Mouse (Mus musculus): ENCODE results near the gene Nsun4. TPM values are rescaled to one million over a fixed set of nuclear protein-coding genes. Genes with fewer than 3 reads are reported as not detected.

The Nsun4 gene
- polyA plus RNA-seq (2012; rRNA removed) = 9.9 and 10.5 TPM in 2 replicates

GRCm38 (mm10) chr4:116053399-116053961 is at the start of gene Nsun4:
Gene Nsun4, minus strand, starts transcription at chr4:116053876.
- WGBS = under 1% methylated on average over 35 of the region's 35 CpGs

DNA sequence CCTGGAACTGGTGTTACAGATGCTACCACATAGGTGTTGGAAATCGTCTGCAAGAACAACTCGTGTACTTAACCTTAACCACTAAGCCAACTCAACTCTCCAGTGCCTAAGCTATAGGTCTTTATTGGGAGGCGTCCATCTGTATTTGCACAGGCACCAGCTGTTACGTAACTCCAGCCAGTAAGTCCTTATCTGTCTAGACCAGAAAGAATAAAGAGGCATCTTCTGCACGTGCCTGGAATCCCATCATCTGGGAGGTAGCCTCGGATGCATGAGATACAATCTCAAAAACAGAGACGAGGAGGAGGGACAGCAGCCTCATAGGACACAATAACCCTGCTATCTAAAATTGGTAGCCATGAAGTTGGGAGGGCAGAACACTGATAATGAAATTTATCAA is 47.3 kb upstream of the Nsun4 start:
- H3K4me3 ChIP-seq (replicated peaks; ENCODE audit: insufficient read depth, low read depth, low read length) = no peak overlapping the region
- WGBS = 80% methylated on average over 7 of the region's 7 CpGs
- no peak overlapping the region for H3K27ac ChIP-seq (ENCODE audit: insufficient read depth, low read length)
- no peak for TF ChIP-seq CTCF (IDR thresholded peaks at IDR 0.05; ENCODE audit: borderline replicate concordance, insufficient read depth, low read depth, low read length)
- TF ChIP-seq POLR2A (IDR thresholded peaks at IDR 0.05; ENCODE audit: borderline replicate concordance, insufficient read depth, low read length) = no peak
- H3K4me1 ChIP-seq (ENCODE audit: control insufficient read depth, insufficient read depth, low read length) = no peaks in the 10 kb centered on the region
- DNase-seq = no peak
- no peaks in the 10 kb centered on the region for H3K27me3 ChIP-seq (ENCODE audit: control insufficient read depth, insufficient read depth, low read length)

More at GRCm38 (mm10) chr4:116053399-116053961, at the start of gene Nsun4:
- Histone ChIP-seq H3K27ac (ENCODE audit: insufficient read depth, low read length) (peak within 1 kb of the TSS; percentile 70), H3K4me3 (replicated peaks; ENCODE audit: insufficient read depth, low read depth, low read length) (peak within 1 kb of the TSS; percentile 94), H3K27me3 (ENCODE audit: control insufficient read depth, insufficient read depth, low read length) (no peaks in the 10 kb centered on the region), H3K4me1 (ENCODE audit: control insufficient read depth, insufficient read depth, low read length) (no peaks in the 10 kb centered on the region)
- peak; percentile 66; the same call in 1 of the 2 replicates for TF ChIP-seq POLR2A (IDR thresholded peaks at IDR 0.05; ENCODE audit: borderline replicate concordance, insufficient read depth, low read length)
- no peak for TF ChIP-seq CTCF (IDR thresholded peaks at IDR 0.05; ENCODE audit: borderline replicate concordance, insufficient read depth, low read depth, low read length)
- peak; percentile 89 to 90 for DNase-seq

DNA sequence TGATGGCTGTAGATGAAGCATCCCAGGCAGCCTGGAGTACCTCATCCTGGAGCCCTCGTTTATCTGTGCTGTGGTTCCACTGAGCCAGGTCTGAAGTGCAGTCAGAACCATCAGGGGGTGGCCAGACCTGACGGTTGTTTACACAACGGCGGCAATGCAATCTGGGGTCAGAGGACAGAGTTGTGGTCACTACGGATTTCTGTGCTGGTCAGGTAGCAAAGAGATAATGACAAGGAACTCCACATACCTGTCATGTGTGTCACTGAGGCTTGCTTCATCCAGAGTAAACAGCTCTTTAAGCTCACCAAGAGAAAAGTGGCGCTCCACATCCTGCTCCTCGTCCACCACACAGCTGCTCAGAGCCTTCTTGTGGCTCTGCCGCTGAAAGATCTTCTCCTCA is 43.5 kb upstream of the Nsun4 start:
- TF ChIP-seq POLR2A (IDR thresholded peaks at IDR 0.05; ENCODE audit: borderline replicate concordance, insufficient read depth, low read length) (no peak), CTCF (IDR thresholded peaks at IDR 0.05; ENCODE audit: borderline replicate concordance, insufficient read depth, low read depth, low read length) (no peak)
- no peak overlapping the region for H3K27ac ChIP-seq (ENCODE audit: insufficient read depth, low read length)
- DNase-seq = no peak
- H3K27me3 ChIP-seq (ENCODE audit: control insufficient read depth, insufficient read depth, low read length) = no peaks in the 10 kb centered on the region
- no peaks in the 10 kb centered on the region for H3K4me1 ChIP-seq (ENCODE audit: control insufficient read depth, insufficient read depth, low read length)
- 88% methylated on average over 8 of the region's 8 CpGs for whole genome bisulfite sequencing
- no peak overlapping the region for H3K4me3 ChIP-seq (replicated peaks; ENCODE audit: insufficient read depth, low read depth, low read length)

DNA sequence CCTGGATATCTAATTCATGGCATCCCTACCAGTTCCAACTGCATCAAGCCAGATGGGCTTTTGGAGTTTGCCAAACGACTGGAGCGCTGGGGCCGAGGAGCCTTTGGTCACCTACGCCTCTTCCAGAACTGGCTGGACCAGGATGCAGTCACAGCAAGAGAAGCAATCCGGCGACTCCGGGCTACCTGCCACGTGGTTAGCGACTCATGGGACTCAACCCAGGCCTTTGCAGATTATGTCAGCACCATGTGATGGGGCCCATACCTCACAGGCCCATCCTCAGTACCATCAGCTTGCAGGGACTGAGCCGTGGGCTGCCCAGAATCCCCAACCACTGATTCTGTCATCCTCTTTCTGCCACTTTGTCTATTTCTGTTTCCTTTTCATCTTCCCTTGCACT is 42.6 kb upstream of the Nsun4 start:
- Histone ChIP-seq H3K27ac (ENCODE audit: insufficient read depth, low read length) (no peak overlapping the region), H3K27me3 (ENCODE audit: control insufficient read depth, insufficient read depth, low read length) (no peaks in the 10 kb centered on the region), H3K4me3 (replicated peaks; ENCODE audit: insufficient read depth, low read depth, low read length) (no peak overlapping the region), H3K4me1 (ENCODE audit: control insufficient read depth, insufficient read depth, low read length) (no peaks in the 10 kb centered on the region)
- 58% methylated on average over 10 of the region's 10 CpGs for WGBS
- no peak for TF ChIP-seq POLR2A (IDR thresholded peaks at IDR 0.05; ENCODE audit: borderline replicate concordance, insufficient read depth, low read length)
- no peak for TF ChIP-seq CTCF (IDR thresholded peaks at IDR 0.05; ENCODE audit: borderline replicate concordance, insufficient read depth, low read depth, low read length)
- no peak for DNase-seq

- 37% methylated on average over 23 of the region's 23 CpGs for WGBS
- H3K27ac ChIP-seq (ENCODE audit: insufficient read depth, low read length) = no peak overlapping the region
- no peak overlapping the region for H3K4me3 ChIP-seq (replicated peaks; ENCODE audit: insufficient read depth, low read depth, low read length)
- DNase-seq = peak in 1 of 2 experiments; percentile 23
- TF ChIP-seq POLR2A (IDR thresholded peaks at IDR 0.05; ENCODE audit: borderline replicate concordance, insufficient read depth, low read length) (no peak), CTCF (IDR thresholded peaks at IDR 0.05; ENCODE audit: borderline replicate concordance, insufficient read depth, low read depth, low read length) (no peak)
- H3K4me1 ChIP-seq (ENCODE audit: control insufficient read depth, insufficient read depth, low read length) = no peaks in the 10 kb centered on the region
- H3K27me3 ChIP-seq (ENCODE audit: control insufficient read depth, insufficient read depth, low read length) = no peaks in the 10 kb centered on the region
Observed at GRCm38 (mm10) chr4:116088510-116089249, 35.0 kb upstream of the Nsun4 start.

DNA sequence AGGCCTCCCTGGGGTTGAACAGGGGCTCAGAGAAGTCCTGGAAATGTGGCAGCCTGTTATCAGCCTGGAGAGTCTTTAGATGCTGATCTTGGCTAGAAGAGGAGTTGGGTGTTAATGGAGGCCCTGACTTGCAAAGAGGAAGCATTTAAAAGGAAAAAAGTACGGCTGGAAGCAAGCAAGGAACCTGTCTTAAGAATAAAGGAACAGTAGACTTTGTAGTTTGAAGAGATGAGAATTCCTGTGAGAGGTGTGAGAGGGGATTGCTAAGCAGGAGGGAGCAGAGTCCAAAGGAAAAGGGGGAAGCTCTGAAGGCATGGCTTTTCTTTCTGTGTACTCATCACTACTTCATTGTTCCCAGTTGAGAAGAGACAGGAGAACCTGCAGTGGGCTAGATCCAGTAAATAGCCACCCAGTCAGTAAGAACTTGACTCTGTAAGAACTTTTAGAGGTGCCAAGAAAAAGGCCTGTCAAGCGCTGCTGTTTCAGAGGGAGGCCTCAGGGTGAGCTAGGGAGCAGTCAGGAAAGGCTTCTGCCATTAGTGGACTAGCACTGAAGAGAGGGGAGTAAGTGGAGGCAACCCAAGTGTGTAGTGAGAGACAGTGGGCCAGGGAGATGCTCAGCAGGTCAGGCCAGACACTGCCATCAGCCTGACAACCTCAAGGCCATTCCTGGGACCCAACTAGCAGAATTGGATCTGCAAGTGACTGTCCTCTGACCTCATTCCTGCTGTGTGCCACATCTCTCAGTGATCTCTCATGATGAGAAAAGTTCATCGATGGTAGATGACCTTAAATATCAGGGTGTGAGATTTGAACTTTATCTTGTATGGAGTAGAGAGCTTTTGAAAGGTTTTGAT is 23.8 kb upstream of the Nsun4 start:
- Histone ChIP-seq H3K27me3 (ENCODE audit: control insufficient read depth, insufficient read depth, low read length) (no peaks in the 10 kb centered on the region), H3K4me1 (ENCODE audit: control insufficient read depth, insufficient read depth, low read length) (peaks cover 6% of the 10 kb centered on the region; the same call in 1 of the 2 replicates), H3K4me3 (replicated peaks; ENCODE audit: insufficient read depth, low read depth, low read length) (peak overlapping the region; percentile 93), H3K27ac (ENCODE audit: insufficient read depth, low read length) (peak overlapping the region; percentile 93)
- DNase-seq = peak; percentile 22
- no peak for TF ChIP-seq CTCF (IDR thresholded peaks at IDR 0.05; ENCODE audit: borderline replicate concordance, insufficient read depth, low read depth, low read length)
- no peak for TF ChIP-seq POLR2A (IDR thresholded peaks at IDR 0.05; ENCODE audit: borderline replicate concordance, insufficient read depth, low read length)
- 39% methylated on average over 3 of the region's 3 CpGs for WGBS

GRCm38 (mm10) chr4:116076369-116077231 is 22.9 kb upstream of the Nsun4 start:
- WGBS = under 1% methylated on average over 37 of the region's 37 CpGs
- H3K27ac ChIP-seq (ENCODE audit: insufficient read depth, low read length) = peak overlapping the region; percentile 93
- TF ChIP-seq POLR2A (IDR thresholded peaks at IDR 0.05; ENCODE audit: borderline replicate concordance, insufficient read depth, low read length) (no peak), CTCF (IDR thresholded peaks at IDR 0.05; ENCODE audit: borderline replicate concordance, insufficient read depth, low read depth, low read length) (no peak)

More at GRCm38 (mm10) chr4:116076369-116077231, 22.9 kb upstream of the Nsun4 start:
- no peaks in the 10 kb centered on the region for H3K27me3 ChIP-seq (ENCODE audit: control insufficient read depth, insufficient read depth, low read length)
- peak overlapping the region; percentile 93 for H3K4me3 ChIP-seq (replicated peaks; ENCODE audit: insufficient read depth, low read depth, low read length)
- peak; percentile 53 to 70 for DNase-seq
- H3K4me1 ChIP-seq (ENCODE audit: control insufficient read depth, insufficient read depth, low read length) = peaks cover 9% of the 10 kb centered on the region; the same call in 1 of the 2 replicates

All from cerebellum, adult 2 months (tissue).